Mouse (Mus musculus): ENCODE data around the gene Fras1. TPM values are rescaled to one million over a fixed set of nuclear protein-coding genes. Genes with fewer than 3 reads are reported as not detected.
A peak's percentile ranks its signal among the peaks of the same experiment; 100 is the strongest.

The Fras1 gene
- total RNA-seq, 2 experiments from 2014 or later = 11.6 to 12.4 TPM

GRCm38 (mm10) chr5:96762021-96762420 is 388.3 kb downstream of the Fras1 start:
- no peak for DNase-seq (ENCODE audit: low spot score in 2 of 2)
- no peak for TF ChIP-seq CTCF (conservative IDR thresholded peaks at IDR 0.05)

GRCm38 (mm10) chr5:96768846-96769471 is 395.2 kb downstream of the Fras1 start:
- peak overlapping the region; percentile 30; the same call in 1 of the 2 replicates for H3K4me3 ChIP-seq

More at GRCm38 (mm10) chr5:96762021-96762420, 388.3 kb downstream of the Fras1 start:
- Histone ChIP-seq H3K4me3 (no peak overlapping the region), H3K27ac (no peak overlapping the region)

GRCm38 (mm10) chr5:96783506-96784288 is 409.9 kb downstream of the Fras1 start:
- H3K4me3 ChIP-seq = no peak overlapping the region
- DNase-seq (ENCODE audit: low spot score in 2 of 2) = no peak
- no peak for TF ChIP-seq CTCF (conservative IDR thresholded peaks at IDR 0.05)
- no peak overlapping the region for H3K27ac ChIP-seq

More at GRCm38 (mm10) chr5:96768846-96769471, 395.2 kb downstream of the Fras1 start:
- H3K27ac ChIP-seq = no peak overlapping the region
- DNase-seq (ENCODE audit: low spot score in 2 of 2) = peak; percentile 66 to 87
- peak; percentile 94 for TF ChIP-seq CTCF (conservative IDR thresholded peaks at IDR 0.05)

- Histone ChIP-seq H3K4me3 (no peak overlapping the region), H3K27ac (no peak overlapping the region)
- DNase-seq (ENCODE audit: low spot score in 2 of 2) = no peak
- TF ChIP-seq CTCF (conservative IDR thresholded peaks at IDR 0.05) = no peak
These were observed 411.3 kb downstream of the Fras1 start for GRCm38 (mm10) chr5:96785096-96785495.

- TF ChIP-seq CTCF (conservative IDR thresholded peaks at IDR 0.05) = no peak
- H3K27ac ChIP-seq = no peak overlapping the region
- no peak for DNase-seq (ENCODE audit: low spot score in 2 of 2)
- no peak overlapping the region for H3K4me3 ChIP-seq
These were observed 418.7 kb downstream of the Fras1 start for GRCm38 (mm10) chr5:96792422-96792821.

GRCm38 (mm10) chr5:96792936-96793718 is 419.4 kb downstream of the Fras1 start, which contains the start of gene Anxa3:
TSS of gene Anxa3 (plus strand) at chr5:96793339.
- peak within 1 kb of the TSS; percentile 64 for H3K27ac ChIP-seq
- TF ChIP-seq CTCF (conservative IDR thresholded peaks at IDR 0.05) = no peak
- DNase-seq (ENCODE audit: low spot score in 2 of 2) = no peak
- H3K4me3 ChIP-seq = peak within 1 kb of the TSS; percentile 47

GRCm38 (mm10) chr5:96793953-96794635 is 420.3 kb downstream of the Fras1 start:
- Histone ChIP-seq H3K4me3 (peak overlapping the region; percentile 47), H3K27ac (peak overlapping the region; percentile 64)
- no peak for DNase-seq (ENCODE audit: low spot score in 2 of 2)
- no peak for TF ChIP-seq CTCF (conservative IDR thresholded peaks at IDR 0.05)

- no peak for DNase-seq (ENCODE audit: low spot score in 2 of 2)
- Histone ChIP-seq H3K4me3 (no peak overlapping the region), H3K27ac (no peak overlapping the region)
- no peak for TF ChIP-seq CTCF (conservative IDR thresholded peaks at IDR 0.05)
These were observed 422.0 kb downstream of the Fras1 start for GRCm38 (mm10) chr5:96795752-96796151.

- TF ChIP-seq CTCF (conservative IDR thresholded peaks at IDR 0.05) = no peak
- Histone ChIP-seq H3K4me3 (no peak overlapping the region), H3K27ac (no peak overlapping the region)
- DNase-seq (ENCODE audit: low spot score in 2 of 2) = no peak
These were observed 423.7 kb downstream of the Fras1 start for GRCm38 (mm10) chr5:96797465-96797864.

GRCm38 (mm10) chr5:96799165-96799564 is 425.4 kb downstream of the Fras1 start:
- Histone ChIP-seq H3K27ac (no peak overlapping the region), H3K4me3 (no peak overlapping the region)
- TF ChIP-seq CTCF (conservative IDR thresholded peaks at IDR 0.05) = no peak
- no peak for DNase-seq (ENCODE audit: low spot score in 2 of 2)

- no peak for TF ChIP-seq CTCF (conservative IDR thresholded peaks at IDR 0.05)
- Histone ChIP-seq H3K27ac (no peak overlapping the region), H3K4me3 (no peak overlapping the region)
- DNase-seq (ENCODE audit: low spot score in 2 of 2) = no peak
These were observed 426.2 kb downstream of the Fras1 start for GRCm38 (mm10) chr5:96799969-96800368.

GRCm38 (mm10) chr5:96802185-96802584 is 428.4 kb downstream of the Fras1 start:
- DNase-seq (ENCODE audit: low spot score in 2 of 2) = no peak
- H3K4me3 ChIP-seq = no peak overlapping the region
- no peak for TF ChIP-seq CTCF (conservative IDR thresholded peaks at IDR 0.05)
- no peak overlapping the region for H3K27ac ChIP-seq
